Mouse (Mus musculus) CH12.LX (cell line): ENCODE measurements around the gene Ppp1r1c.

ENCODE experiments used
- CHD1 ChIP-seq: IDR thresholded peaks from 2 replicates; pipeline ENCODE4 v1.6.1; 2012; ENCODE audit warnings: low read depth, low read length, improper control_type of control experiment, inconsistent platforms
- CTCF ChIP-seq, 2 experiments: IDR thresholded peaks in 1 of 2; conservative IDR thresholded peaks in 1 of 2; 2 replicates each; pipeline ENCODE4 v1.5.1; 2011 to 2012; ENCODE audit warnings: low read depth in 2 of 2, low read length in 2 of 2, improper control_type of control experiment in 1 of 2, inconsistent platforms in 1 of 2, mild to moderate bottlenecking in 1 of 2, moderate library complexity in 1 of 2
- E2F4 ChIP-seq: IDR thresholded peaks from 2 replicates; pipeline ENCODE4 v1.6.1; 2011; ENCODE audit warnings: low read depth, low read length, improper control_type of control experiment; ENCODE audit not compliant: insufficient replicate concordance
- EP300 ChIP-seq: IDR thresholded peaks from 2 replicates; pipeline ENCODE4 v1.6.1; 2011; ENCODE audit warnings: low read length, improper control_type of control experiment
- JUND ChIP-seq: conservative IDR thresholded peaks from 2 replicates; pipeline ENCODE4 v1.6.1; 2011; ENCODE audit warnings: low read depth, low read length, improper control_type of control experiment
- MAZ ChIP-seq: IDR thresholded peaks from 2 replicates; pipeline ENCODE4 v1.6.1; 2012; ENCODE audit warnings: low read depth, mild to moderate bottlenecking, inconsistent platforms, low read length, improper control_type of control experiment, moderate library complexity
- POLR2A ChIP-seq: IDR thresholded peaks from 2 replicates; pipeline ENCODE4 v1.6.1; 2011; ENCODE audit warnings: low read depth, mild to moderate bottlenecking, improper control_type of control experiment, low read length
- ZNF384 ChIP-seq: IDR thresholded peaks from 2 replicates; pipeline ENCODE4 v1.6.1; 2012; ENCODE audit warnings: low read depth, low read length, improper control_type of control experiment, inconsistent platforms

GRCm38 (mm10) chr2:79793186-79793585 lies 85.6 kb downstream of the Ppp1r1c start:
- no peak for TF ChIP-seq CTCF (conservative IDR thresholded peaks at IDR 0.05 in 1 of 2, IDR thresholded peaks at IDR 0.05 in 1 of 2; ENCODE audit: low read depth in 2 of 2, low read length in 2 of 2)
- TF ChIP-seq ZNF384 = no peak
- TF ChIP-seq POLR2A = no peak
- no peak for TF ChIP-seq E2F4
- TF ChIP-seq CHD1 = no peak
- TF ChIP-seq MAZ = no peak
- no peak for TF ChIP-seq JUND
- no peak for TF ChIP-seq EP300
